Mouse (Mus musculus) small intestine, adult 2 months (tissue): ENCODE results near the gene Cltrn. TPM values are rescaled to one million over a fixed set of nuclear protein-coding genes. Genes with fewer than 3 reads are reported as not detected.

Source experiments
- H3K27ac ChIP-seq: fragments of 200-500 bp; 2 replicates; pipeline ENCODE4 v1.5.1; 2012; ENCODE audit warnings: low read depth, low read length, control low read depth, inconsistent platforms; ENCODE audit not compliant: insufficient read depth
- H3K27me3 ChIP-seq: fragments of 200-500 bp; 2 replicates; pipeline ENCODE4 v1.6.1; 2012; ENCODE audit warnings: mild to moderate bottlenecking, moderate library complexity, low read length, inconsistent platforms; ENCODE audit not compliant: control insufficient read depth, insufficient read depth
- H3K36me3 ChIP-seq: fragments of 200-500 bp; 2 replicates; pipeline ENCODE4 v1.6.1; 2012; ENCODE audit warnings: mild to moderate bottlenecking, low read length, control low read depth, inconsistent platforms; ENCODE audit not compliant: control insufficient read depth, insufficient read depth
- H3K4me1 ChIP-seq: fragments of 200-500 bp; 2 replicates; pipeline ENCODE4 v1.6.1; 2012; ENCODE audit warnings: low read length, inconsistent platforms, mixed read lengths; ENCODE audit not compliant: control insufficient read depth, insufficient read depth, insufficient read length
- H3K4me3 ChIP-seq: fragments of 200-500 bp; 2 replicates; pipeline ENCODE4 v1.5.1; 2012; ENCODE audit warnings: low read depth, mild to moderate bottlenecking, control low read depth, inconsistent platforms, low read length, moderate library complexity
- CTCF ChIP-seq: fragments of 200-500 bp; IDR thresholded peaks from 2 replicates; pipeline ENCODE4 v1.5.1; 2012; ENCODE audit warnings: low read depth, mild to moderate bottlenecking, control low read depth, inconsistent platforms, low read length, moderate library complexity, mixed read lengths; ENCODE audit not compliant: insufficient replicate concordance, insufficient read length; ENCODE audit errors: extremely low read depth
- POLR2A ChIP-seq: fragments of 200-500 bp; IDR thresholded peaks from 2 replicates; pipeline ENCODE4 v1.6.1; 2012; ENCODE audit warnings: low read depth, mild to moderate bottlenecking, control low read depth, inconsistent platforms, low read length, moderate library complexity
- WGBS: fragments of 180-500 bp; shearing (Covaris S2); methylation state at CpG from one replicate; pipeline ENCODE4 v1.1.7; 2018; 5-methylcytosine and 5-hydroxymethylcytosine counted together
- polyA plus RNA-seq: library from polyadenylated mRNA; depleted of rRNA; stranded (reverse); fragments of >200 nt; gene quantifications from 2 replicates; pipeline ENCODE4 v1.2.3, GENCODE M21; 2012

Gene Cltrn
- polyA plus RNA-seq, 1 experiment, result not detected

DNA sequence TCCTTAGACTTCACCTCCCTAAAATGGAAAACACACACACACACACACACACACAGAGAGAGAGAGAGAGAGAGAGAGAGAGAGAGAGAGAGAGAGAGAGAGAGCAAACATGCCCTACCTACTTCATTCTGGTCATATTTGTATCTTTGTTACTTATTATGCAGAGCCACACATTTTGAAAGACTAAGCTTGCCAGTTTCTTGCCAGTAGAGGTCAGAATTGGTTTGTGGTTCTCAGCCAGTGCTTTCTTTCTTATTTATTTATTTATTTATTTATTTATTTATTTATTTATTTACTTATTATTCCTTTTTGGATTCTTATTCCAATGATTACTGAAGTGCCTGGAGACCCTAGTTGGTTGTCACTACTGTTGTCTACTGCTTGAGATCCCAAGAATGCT lies 12.9 kb downstream of the Cltrn start:
- Histone ChIP-seq H3K36me3 (no peaks in the 10 kb centered on the region), H3K27me3 (no peaks in the 10 kb centered on the region), H3K4me1 (peaks cover 5% of the 10 kb centered on the region; the same call in 1 of the 2 replicates), H3K27ac (no peak overlapping the region), H3K4me3 (no peak overlapping the region)
- TF ChIP-seq CTCF (no peak), POLR2A (no peak)

DNA sequence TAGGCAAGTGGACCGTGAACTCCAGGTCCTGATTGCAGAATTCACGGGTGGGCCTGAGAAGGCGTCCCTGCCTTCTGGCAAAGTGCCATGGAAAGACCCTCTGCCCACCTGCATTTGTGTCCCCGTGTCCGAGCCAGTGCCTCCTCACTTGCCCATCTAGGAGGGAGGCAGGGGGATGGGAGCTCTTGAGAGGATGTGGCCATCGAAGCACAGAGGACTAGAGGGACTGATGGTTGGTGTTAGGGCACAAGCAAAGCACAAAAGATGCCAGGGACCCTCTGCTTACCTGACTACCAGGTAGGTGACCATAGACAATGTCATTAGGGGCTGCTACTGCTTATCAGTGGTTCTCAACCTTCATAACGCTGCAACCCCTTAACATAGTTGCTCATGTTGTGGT lies 13.6 kb downstream of the Cltrn start:
- Histone ChIP-seq H3K4me1 (peaks cover 5% of the 10 kb centered on the region; the same call in 1 of the 2 replicates), H3K27me3 (no peaks in the 10 kb centered on the region), H3K36me3 (no peaks in the 10 kb centered on the region), H3K4me3 (no peak overlapping the region), H3K27ac (peak overlapping the region; percentile 22; the same call in 1 of the 2 replicates)
- WGBS, result 59% methylated on average over 7 of the region's 7 CpGs
- TF ChIP-seq POLR2A, result no peak
- TF ChIP-seq CTCF, result no peak

DNA sequence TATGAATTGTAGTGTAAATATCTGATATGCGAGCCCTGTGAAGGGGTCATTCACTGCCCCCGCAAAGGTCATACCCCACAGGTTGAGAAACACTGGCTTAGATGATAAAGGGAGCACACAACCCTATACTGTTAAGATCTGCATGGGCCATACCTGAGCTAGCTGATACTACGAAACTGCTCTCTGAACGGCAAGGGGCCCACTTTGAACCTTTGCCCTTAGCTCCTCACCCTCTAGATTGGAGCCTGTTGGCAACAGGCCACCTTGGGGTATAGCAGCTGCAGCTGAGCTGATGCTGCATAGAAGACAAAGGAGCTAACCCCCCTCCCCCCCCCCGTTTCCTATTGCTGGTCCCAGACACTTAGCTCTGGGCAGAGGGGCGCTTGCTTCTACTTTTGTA lies 14.0 kb downstream of the Cltrn start:
- TF ChIP-seq POLR2A, result no peak
- no peak overlapping the region for H3K4me3 ChIP-seq
- WGBS, result 29% methylated on average over 6 of the region's 6 CpGs

DNA sequence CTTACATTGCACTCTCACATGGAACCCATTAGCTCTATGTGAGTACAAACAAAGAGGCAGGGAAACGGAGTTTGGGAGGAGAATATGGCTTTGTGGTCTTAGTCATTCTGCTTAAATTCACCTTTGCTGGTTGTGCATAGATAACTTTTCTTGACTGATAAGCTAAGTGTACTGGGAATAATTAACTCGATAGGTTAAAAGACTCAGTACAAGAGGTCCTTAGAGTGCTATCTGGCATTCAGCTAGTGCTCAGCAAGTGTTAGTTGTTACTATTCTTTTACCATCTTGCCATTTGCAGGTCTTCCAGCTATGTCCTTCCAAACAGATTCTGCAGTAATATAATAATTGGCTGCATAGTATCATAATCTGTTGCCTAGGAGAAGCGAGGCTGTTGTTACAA lies 22.5 kb downstream of the Cltrn start:
- TF ChIP-seq CTCF, result no peak
- TF ChIP-seq POLR2A, result no peak
- H3K36me3 ChIP-seq, result no peaks in the 10 kb centered on the region
- H3K4me3 ChIP-seq, result no peak overlapping the region
- no peaks in the 10 kb centered on the region for H3K27me3 ChIP-seq
- 49% methylated on average over 3 of the region's 3 CpGs for WGBS
- H3K4me1 ChIP-seq, result peaks cover 4% of the 10 kb centered on the region; the same call in 1 of the 2 replicates
- no peak overlapping the region for H3K27ac ChIP-seq

More for the DNA sequence above, 14.0 kb downstream of the Cltrn start:
- Histone ChIP-seq H3K36me3 (no peaks in the 10 kb centered on the region), H3K27ac (no peak overlapping the region), H3K4me1 (peaks cover 5% of the 10 kb centered on the region; the same call in 1 of the 2 replicates), H3K27me3 (no peaks in the 10 kb centered on the region)

DNA sequence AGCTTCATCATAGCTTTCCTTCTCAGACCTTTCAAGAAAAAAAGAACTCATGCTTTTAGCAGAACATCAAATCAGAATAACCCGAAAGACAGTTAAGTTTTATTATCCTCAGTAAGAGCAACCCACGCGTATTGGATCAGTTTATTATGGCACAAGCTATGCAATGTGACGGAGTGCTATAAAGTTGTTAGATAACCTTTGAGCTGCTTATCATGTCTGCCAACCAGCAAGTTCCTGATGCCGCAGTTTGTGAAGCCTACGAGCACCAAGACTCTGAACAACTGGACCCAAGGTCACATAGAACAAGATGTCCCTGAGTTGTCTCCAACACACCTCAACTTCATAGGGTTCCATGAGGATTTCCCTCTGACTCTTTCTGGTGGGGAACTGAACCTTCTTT lies 25.1 kb downstream of the Cltrn start:
- no peaks in the 10 kb centered on the region for H3K27me3 ChIP-seq
- H3K36me3 ChIP-seq, result no peaks in the 10 kb centered on the region
- no peak for TF ChIP-seq POLR2A
- no peak for TF ChIP-seq CTCF
- H3K4me1 ChIP-seq, result peaks cover 4% of the 10 kb centered on the region; the same call in 1 of the 2 replicates
- 45% methylated on average over 6 of the region's 6 CpGs for WGBS
- peak overlapping the region; percentile 85 for H3K27ac ChIP-seq
- no peak overlapping the region for H3K4me3 ChIP-seq

DNA sequence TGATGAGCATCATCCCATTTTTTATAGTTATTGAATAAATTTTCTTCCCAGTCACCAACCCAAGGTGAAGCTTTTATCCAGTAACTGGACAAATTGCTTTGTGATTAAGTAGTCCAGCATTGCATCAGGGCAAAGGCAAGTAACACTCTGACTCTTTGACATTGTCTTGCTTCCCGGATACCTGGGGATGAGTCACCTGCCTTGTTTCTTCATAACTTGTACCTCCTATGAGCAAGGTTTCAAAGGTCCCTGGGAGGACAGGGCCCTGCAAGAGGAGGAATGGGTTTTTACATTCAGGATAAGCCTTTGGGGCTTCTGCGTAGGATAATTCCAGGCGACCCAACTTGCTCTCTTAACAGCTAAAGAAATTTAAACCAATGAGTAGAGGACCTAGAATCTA lies 35.3 kb downstream of the Cltrn start:
- TF ChIP-seq POLR2A, result no peak
- no peak for TF ChIP-seq CTCF
- no peaks in the 10 kb centered on the region for H3K27me3 ChIP-seq
- no peak overlapping the region for H3K4me3 ChIP-seq
- no peaks in the 10 kb centered on the region for H3K4me1 ChIP-seq
- H3K27ac ChIP-seq, result no peak overlapping the region
- H3K36me3 ChIP-seq, result no peaks in the 10 kb centered on the region
- 79% methylated on average over 3 of the region's 3 CpGs for WGBS

DNA sequence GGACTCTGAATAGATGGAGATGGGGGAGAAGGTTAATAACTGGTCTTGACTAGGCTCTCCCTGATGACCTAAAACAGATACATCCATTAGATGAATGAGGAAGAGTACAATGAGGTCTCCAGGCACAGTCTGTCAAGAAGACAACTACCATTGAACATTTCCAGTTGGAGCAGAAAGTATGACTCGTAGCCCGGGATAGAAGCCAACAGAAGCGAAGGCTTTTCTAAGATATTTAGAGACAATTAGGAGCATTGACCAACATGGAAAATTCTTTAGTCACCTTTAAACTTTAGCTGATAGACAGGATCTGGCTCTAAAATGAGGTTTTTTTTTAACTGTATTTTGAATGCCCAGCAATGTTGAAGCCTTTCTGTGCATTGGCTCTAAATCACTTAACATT lies 44.9 kb downstream of the Cltrn start:
- Histone ChIP-seq H3K27ac (no peak overlapping the region), H3K4me1 (peaks cover 3% of the 10 kb centered on the region; the same call in 1 of the 2 replicates), H3K27me3 (no peaks in the 10 kb centered on the region), H3K36me3 (no peaks in the 10 kb centered on the region), H3K4me3 (no peak overlapping the region)
- no peak for TF ChIP-seq CTCF
- no peak for TF ChIP-seq POLR2A
- WGBS, result 80% methylated on average over 3 of the region's 3 CpGs

DNA sequence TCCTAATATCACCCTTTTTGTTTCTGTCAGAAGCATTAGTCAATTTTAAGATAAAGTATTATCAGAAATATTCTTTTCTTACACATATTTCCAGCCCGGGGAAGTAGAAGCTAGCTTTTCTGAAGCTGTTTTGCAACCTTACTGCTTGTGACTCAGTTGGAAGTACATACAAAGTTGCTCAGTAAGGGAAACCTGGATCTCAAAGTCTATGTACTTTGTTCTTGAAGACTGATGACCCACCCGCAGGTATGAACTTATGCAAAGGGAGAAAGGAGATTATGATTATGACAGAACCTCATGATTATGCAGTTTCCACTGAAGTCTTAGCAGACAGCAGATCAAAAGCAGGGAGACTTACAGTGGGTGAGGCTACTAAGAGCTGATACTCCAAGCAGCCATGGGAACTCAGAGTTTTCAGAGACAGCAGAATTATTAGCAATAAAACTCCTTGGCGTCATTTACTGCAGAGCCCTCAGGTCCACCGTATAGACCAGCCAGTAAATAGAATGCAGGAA lies 46.7 kb downstream of the Cltrn start:
- TF ChIP-seq CTCF (no peak), POLR2A (no peak)
- H3K4me3 ChIP-seq, result no peak overlapping the region
- peak overlapping the region; percentile 93 for H3K27ac ChIP-seq
- WGBS, result 46% methylated on average over 4 of the region's 4 CpGs
- peaks cover 3% of the 10 kb centered on the region; the same call in 1 of the 2 replicates for H3K4me1 ChIP-seq
- H3K36me3 ChIP-seq, result no peaks in the 10 kb centered on the region
- no peaks in the 10 kb centered on the region for H3K27me3 ChIP-seq
